Mouse (Mus musculus) liver, postnatal 0 days (tissue): ENCODE measurements around the gene Cfap46.

ENCODE experiments used
- CTCF ChIP-seq: sonication (generic); IDR thresholded peaks from 2 replicates; pipeline ENCODE4 v1.5.1; 2016; ENCODE audit warnings: antibody characterized with exemption, low read depth
- EP300 ChIP-seq: IDR thresholded peaks from 2 replicates; pipeline ENCODE4 v1.6.1; 2016; ENCODE audit warnings: antibody characterized with exemption, low read depth, mild to moderate bottlenecking

DNA sequence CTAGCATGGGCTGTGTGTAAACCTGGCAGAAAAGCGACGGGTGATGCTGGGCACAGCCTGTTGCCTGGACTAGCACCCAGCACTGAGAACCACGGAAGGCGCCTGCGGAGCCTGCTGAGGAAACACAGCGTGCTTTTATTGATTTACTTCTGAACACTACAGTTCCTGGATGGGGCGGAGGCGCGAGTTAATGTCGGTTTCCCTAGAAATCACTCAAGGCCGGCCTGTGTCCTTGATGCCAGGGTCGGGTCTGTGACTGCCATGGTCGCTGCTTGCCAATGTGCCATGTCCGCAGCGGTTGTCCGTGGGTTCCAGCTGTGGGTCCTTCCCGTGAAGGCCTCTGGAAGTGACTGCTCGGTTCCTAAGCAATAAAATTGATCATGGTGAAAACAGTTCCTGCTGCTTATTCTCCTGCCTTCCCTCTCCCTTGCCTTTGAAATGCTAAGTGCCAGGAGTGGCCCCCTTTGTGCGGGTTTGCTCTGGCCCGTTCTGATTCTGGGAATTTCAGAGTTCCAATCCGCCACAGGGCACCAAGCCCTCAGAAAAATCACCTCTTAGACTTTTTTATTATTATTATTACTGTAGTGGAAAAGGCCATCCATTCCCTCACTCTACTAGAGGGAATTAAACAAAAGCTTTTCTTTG is 104.2 kb downstream of the Cfap46 start:
- TF ChIP-seq CTCF: no peak
- TF ChIP-seq EP300: no peak
